Mouse (Mus musculus): Measurements from ENCODE around the gene Bbs9. TPM values are rescaled to one million over a fixed set of nuclear protein-coding genes. Genes with fewer than 3 reads are reported as not detected.
"Not testable (repeated sequence)": the region's sequence is repeated elsewhere in the genome, so short reads cannot be mapped to it uniquely, and the experiment has no call there.

Gene Bbs9
- polyA plus RNA-seq, 1 experiment from 2014 or later = 13.4 TPM

DNA sequence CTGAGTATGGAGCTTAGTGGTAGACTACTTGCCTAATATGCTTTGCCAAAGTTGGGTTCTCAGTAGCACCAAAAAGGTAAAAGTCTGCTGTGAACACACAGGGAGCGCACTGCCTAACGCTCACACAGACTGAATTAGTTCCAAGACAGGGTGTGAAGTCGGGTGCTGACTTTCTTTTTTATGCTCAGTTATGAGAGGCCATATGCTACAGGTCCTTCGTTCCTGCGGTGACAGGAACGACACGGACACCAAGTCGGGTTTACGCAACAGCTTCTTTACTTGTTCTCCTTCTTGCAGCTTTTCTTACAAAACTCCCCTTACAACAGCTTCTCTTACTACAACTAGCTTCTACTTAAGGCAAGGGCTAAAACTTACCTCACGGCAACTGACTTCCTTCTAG lies 32.4 kb upstream of the Bbs9 start:
- DNase-seq (ENCODE audit: low spot score) = no peak
- no peaks in the 10 kb centered on the region for H3K27me3 ChIP-seq (replicated peaks; ENCODE audit: control insufficient read depth, insufficient read depth, low read length)
- H3K9me3 ChIP-seq (ENCODE audit: control insufficient read depth, low read length) = no peaks in the 10 kb centered on the region
- no peak for ATAC-seq (ENCODE audit: low read depth)
- H3K36me3 ChIP-seq (ENCODE audit: control insufficient read depth, insufficient read depth, low read length) = peaks cover 20% of the 10 kb centered on the region
- H3K27ac ChIP-seq (replicated peaks; ENCODE audit: low read depth, low read length) = no peak overlapping the region
- no peaks in the 10 kb centered on the region for H3K4me1 ChIP-seq (ENCODE audit: control insufficient read depth, insufficient read depth, low read length)
- 89% methylated on average over 10 of the region's 10 CpGs for WGBS
- H3K4me2 ChIP-seq (ENCODE audit: low read depth, low read length) = no peak overlapping the region
- H3K9ac ChIP-seq (ENCODE audit: low read depth, low read length) = no peak overlapping the region
- H3K4me3 ChIP-seq (ENCODE audit: low read depth, low read length) = no peak overlapping the region

DNA sequence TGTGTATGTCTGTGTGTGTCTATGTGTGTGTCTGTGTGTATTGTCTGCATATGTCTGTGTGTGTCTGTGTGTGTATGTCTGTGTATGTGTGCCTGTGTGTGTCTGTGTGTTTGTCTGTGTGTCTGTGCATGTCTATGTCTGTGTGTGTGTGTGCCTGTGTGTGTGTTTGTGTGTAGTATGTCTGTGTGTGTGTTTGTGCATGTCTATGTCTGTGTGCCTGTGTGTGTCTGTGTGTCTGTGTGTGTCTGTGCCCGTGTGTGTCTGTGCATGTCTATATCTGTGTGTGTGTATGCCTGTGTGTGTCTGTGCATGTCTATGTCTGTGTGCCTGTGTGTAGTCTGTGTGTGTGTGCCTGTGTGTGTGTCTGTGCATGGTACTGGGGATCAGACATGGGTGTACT lies 30.4 kb upstream of the Bbs9 start:
- H3K27ac ChIP-seq (replicated peaks; ENCODE audit: low read depth, low read length) = no peak overlapping the region
- no peaks in the 10 kb centered on the region for H3K9me3 ChIP-seq (ENCODE audit: control insufficient read depth, low read length)
- H3K4me2 ChIP-seq (ENCODE audit: low read depth, low read length) = no peak overlapping the region
- 56% methylated on average over 1 of the region's 1 CpGs for WGBS
- peaks cover 39% of the 10 kb centered on the region for H3K36me3 ChIP-seq (ENCODE audit: control insufficient read depth, insufficient read depth, low read length)
- no peaks in the 10 kb centered on the region for H3K27me3 ChIP-seq (replicated peaks; ENCODE audit: control insufficient read depth, insufficient read depth, low read length)
- no peak overlapping the region for H3K4me3 ChIP-seq (ENCODE audit: low read depth, low read length)
- no peak overlapping the region for H3K9ac ChIP-seq (ENCODE audit: low read depth, low read length)
- DNase-seq (ENCODE audit: low spot score) (no peak), ATAC-seq (ENCODE audit: low read depth) (no peak)
- no peaks in the 10 kb centered on the region for H3K4me1 ChIP-seq (ENCODE audit: control insufficient read depth, insufficient read depth, low read length)

DNA sequence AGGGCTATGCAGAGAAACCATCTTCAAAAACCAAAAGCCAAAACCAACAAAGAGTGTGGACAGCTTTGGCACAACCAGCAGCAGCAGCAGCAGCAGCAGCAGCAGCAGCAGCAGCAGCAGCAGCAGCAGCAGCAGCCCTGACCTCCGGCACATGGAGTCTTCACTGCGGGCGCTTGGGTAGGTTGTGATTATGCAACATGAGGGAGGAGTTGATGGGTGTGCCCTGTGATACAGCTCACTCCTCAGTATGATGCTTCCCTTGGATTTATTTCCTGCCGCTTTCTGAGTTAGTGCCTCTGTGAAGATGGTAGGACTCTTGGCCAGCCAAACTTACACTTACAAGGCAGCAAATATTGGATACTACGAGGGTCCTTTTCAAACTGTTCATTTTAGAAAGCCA lies 28.3 kb upstream of the Bbs9 start:
- WGBS = 96% methylated on average over 5 of the region's 5 CpGs
- no peaks in the 10 kb centered on the region for H3K4me1 ChIP-seq (ENCODE audit: control insufficient read depth, insufficient read depth, low read length)
- no peak overlapping the region for H3K27ac ChIP-seq (replicated peaks; ENCODE audit: low read depth, low read length)
- ATAC-seq (ENCODE audit: low read depth) = no peak
- no peak overlapping the region for H3K4me3 ChIP-seq (ENCODE audit: low read depth, low read length)
- H3K27me3 ChIP-seq (replicated peaks; ENCODE audit: control insufficient read depth, insufficient read depth, low read length) = no peaks in the 10 kb centered on the region
- DNase-seq (ENCODE audit: low spot score) = no peak
- H3K36me3 ChIP-seq (ENCODE audit: control insufficient read depth, insufficient read depth, low read length) = peaks cover 54% of the 10 kb centered on the region
- H3K9ac ChIP-seq (ENCODE audit: low read depth, low read length) = no peak overlapping the region
- no peaks in the 10 kb centered on the region for H3K9me3 ChIP-seq (ENCODE audit: control insufficient read depth, low read length)
- no peak overlapping the region for H3K4me2 ChIP-seq (ENCODE audit: low read depth, low read length)

DNA sequence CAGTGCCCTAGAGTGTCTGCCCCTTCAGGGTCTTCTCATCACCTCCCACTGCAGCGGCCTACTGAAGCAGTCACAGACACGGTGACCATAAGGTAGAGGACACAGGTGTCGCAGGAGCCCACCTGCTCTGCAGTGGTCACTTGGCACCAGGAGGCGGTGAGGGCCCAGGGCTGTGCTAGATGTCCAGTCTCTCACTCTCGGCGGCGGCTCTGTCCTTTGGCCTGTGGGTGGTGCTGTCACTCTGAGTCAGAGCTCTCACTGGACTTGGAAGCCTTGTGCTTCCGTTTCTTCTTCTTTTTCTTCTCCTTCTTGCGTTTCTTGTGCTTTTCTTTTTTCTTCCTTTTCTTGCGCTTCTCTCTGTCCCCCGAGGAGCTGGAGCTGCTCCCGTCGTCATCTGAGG lies 27.1 kb upstream of the Bbs9 start:
- ATAC-seq (ENCODE audit: low read depth) = no peak
- H3K9ac ChIP-seq (ENCODE audit: low read depth, low read length) = no peak overlapping the region
- no peaks in the 10 kb centered on the region for H3K27me3 ChIP-seq (replicated peaks; ENCODE audit: control insufficient read depth, insufficient read depth, low read length)
- H3K27ac ChIP-seq (replicated peaks; ENCODE audit: low read depth, low read length) = no peak overlapping the region
- no peaks in the 10 kb centered on the region for H3K4me1 ChIP-seq (ENCODE audit: control insufficient read depth, insufficient read depth, low read length)
- no peaks in the 10 kb centered on the region for H3K9me3 ChIP-seq (ENCODE audit: control insufficient read depth, low read length)
- WGBS = 88% methylated on average over 13 of the region's 13 CpGs
- H3K4me3 ChIP-seq (ENCODE audit: low read depth, low read length) = no peak overlapping the region
- no peak overlapping the region for H3K4me2 ChIP-seq (ENCODE audit: low read depth, low read length)
- peaks cover 66% of the 10 kb centered on the region for H3K36me3 ChIP-seq (ENCODE audit: control insufficient read depth, insufficient read depth, low read length)
- no peak for DNase-seq (ENCODE audit: low spot score)

DNA sequence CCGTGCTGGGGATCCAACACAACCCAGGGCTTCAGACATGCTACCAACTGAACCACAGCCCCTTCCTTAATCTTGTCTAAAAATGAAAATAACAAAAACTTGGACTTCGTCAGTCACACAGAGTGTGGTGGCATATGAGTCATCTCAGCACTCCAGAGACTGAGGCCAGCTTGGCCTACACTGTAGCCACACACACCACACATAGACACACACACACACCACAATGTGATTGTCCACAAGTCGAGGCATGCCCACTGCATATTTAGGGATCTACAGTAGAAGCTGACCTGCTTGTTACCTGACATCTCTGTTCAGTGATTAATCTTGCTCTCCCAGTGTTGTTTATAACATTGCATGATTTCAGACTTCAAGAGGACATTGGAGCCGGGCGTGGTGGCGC lies 26.3 kb upstream of the Bbs9 start:
- DNase-seq (ENCODE audit: low spot score) = no peak
- ATAC-seq (ENCODE audit: low read depth) = no peak
- H3K4me2 ChIP-seq (ENCODE audit: low read depth, low read length) = no peak overlapping the region
- H3K4me3 ChIP-seq (ENCODE audit: low read depth, low read length) = no peak overlapping the region
- H3K27me3 ChIP-seq (replicated peaks; ENCODE audit: control insufficient read depth, insufficient read depth, low read length) = no peaks in the 10 kb centered on the region
- no peak overlapping the region for H3K9ac ChIP-seq (ENCODE audit: low read depth, low read length)
- no peaks in the 10 kb centered on the region for H3K4me1 ChIP-seq (ENCODE audit: control insufficient read depth, insufficient read depth, low read length)
- H3K36me3 ChIP-seq (ENCODE audit: control insufficient read depth, insufficient read depth, low read length) = peaks cover 72% of the 10 kb centered on the region
- WGBS = 90% methylated on average over 6 of the region's 6 CpGs
- no peaks in the 10 kb centered on the region for H3K9me3 ChIP-seq (ENCODE audit: control insufficient read depth, low read length)
- no peak overlapping the region for H3K27ac ChIP-seq (replicated peaks; ENCODE audit: low read depth, low read length)

DNA sequence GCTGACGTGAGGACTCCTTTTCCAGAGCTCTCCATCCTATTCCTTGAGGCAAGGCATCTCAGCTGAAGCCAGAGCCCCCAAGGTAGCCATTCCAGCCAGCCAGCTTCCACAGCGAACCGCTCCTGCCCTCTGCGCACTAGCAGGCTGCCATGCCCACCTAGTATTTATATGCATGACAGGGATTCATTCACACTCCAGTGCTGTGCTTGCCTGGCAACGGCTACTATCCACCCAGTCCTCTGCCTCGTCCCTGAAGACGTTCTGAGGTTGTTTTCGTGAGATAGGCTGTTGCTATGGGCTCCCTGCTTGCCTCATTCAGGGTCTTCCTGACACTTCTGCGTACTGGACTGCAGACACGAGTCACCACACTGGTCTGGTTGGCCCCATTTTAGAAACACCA lies 22.8 kb upstream of the Bbs9 start:
- no peak overlapping the region for H3K4me3 ChIP-seq (ENCODE audit: low read depth, low read length)
- no peak overlapping the region for H3K27ac ChIP-seq (replicated peaks; ENCODE audit: low read depth, low read length)
- DNase-seq (ENCODE audit: low spot score) (no peak), ATAC-seq (ENCODE audit: low read depth) (no peak)
- H3K4me2 ChIP-seq (ENCODE audit: low read depth, low read length) = no peak overlapping the region
- WGBS = 83% methylated on average over 9 of the region's 10 CpGs
- no peaks in the 10 kb centered on the region for H3K27me3 ChIP-seq (replicated peaks; ENCODE audit: control insufficient read depth, insufficient read depth, low read length)
- no peaks in the 10 kb centered on the region for H3K9me3 ChIP-seq (ENCODE audit: control insufficient read depth, low read length)
- peaks cover 95% of the 10 kb centered on the region for H3K36me3 ChIP-seq (ENCODE audit: control insufficient read depth, insufficient read depth, low read length)
- no peaks in the 10 kb centered on the region for H3K4me1 ChIP-seq (ENCODE audit: control insufficient read depth, insufficient read depth, low read length)
- H3K9ac ChIP-seq (ENCODE audit: low read depth, low read length) = no peak overlapping the region

DNA sequence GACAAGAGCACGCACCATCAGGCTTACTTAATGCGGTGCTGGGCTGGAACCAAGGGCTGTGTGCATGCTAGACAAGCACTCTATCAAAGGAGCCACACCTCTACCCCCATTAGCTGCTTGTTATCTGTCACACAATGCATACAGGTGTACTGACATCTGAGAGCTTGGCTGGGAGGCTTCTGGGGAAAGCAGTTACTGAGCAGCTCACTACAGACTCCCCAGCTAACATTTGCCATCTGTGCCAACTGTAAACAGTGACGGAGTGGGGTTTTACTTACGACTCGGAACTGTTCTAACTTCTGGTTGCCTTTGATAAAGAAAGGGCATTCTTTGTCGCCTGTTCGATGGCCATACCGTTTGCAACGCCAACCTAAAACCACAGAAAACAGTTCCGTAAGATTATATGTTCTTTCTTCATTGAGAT lies 22.0 kb upstream of the Bbs9 start:
- Histone ChIP-seq H3K4me3 (ENCODE audit: low read depth, low read length) (no peak overlapping the region), H3K27me3 (replicated peaks; ENCODE audit: control insufficient read depth, insufficient read depth, low read length) (no peaks in the 10 kb centered on the region), H3K27ac (replicated peaks; ENCODE audit: low read depth, low read length) (no peak overlapping the region), H3K36me3 (ENCODE audit: control insufficient read depth, insufficient read depth, low read length) (peaks cover 92% of the 10 kb centered on the region), H3K4me2 (ENCODE audit: low read depth, low read length) (no peak overlapping the region), H3K9ac (ENCODE audit: low read depth, low read length) (no peak overlapping the region), H3K9me3 (ENCODE audit: control insufficient read depth, low read length) (no peaks in the 10 kb centered on the region), H3K4me1 (ENCODE audit: control insufficient read depth, insufficient read depth, low read length) (no peaks in the 10 kb centered on the region)
- 91% methylated on average over 10 of the region's 10 CpGs for WGBS
- ATAC-seq (ENCODE audit: low read depth) (peak; percentile 79; the same call in 1 of the 2 replicates), DNase-seq (ENCODE audit: low spot score) (peak; percentile 20)

DNA sequence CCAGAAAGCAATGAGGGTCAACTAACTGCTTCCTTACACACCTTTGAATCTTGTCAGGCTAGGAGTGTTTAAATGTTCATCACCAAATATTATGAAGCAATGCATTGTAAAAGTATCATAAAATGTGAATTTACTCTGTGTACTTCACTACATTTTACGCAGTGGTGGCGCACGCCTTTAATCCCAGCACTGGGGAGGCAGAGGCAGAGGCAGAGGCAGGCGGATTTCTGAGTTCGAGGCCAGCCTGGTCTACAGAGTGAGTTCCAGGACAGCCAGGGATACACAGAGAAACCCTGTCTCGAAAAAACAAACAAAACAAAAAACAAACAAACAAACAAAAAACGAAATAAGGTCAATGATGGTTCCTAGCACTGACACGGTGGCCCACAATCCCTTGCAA lies 21.5 kb upstream of the Bbs9 start, which contains the start of gene Gm17545:
Gene Gm17545 (plus strand): TSS at position 301 of the 400 bp plus-strand sequence.
- not testable (repeated sequence) for DNase-seq (ENCODE audit: low spot score); H3K27ac ChIP-seq (replicated peaks; ENCODE audit: low read depth, low read length); H3K27me3 ChIP-seq (replicated peaks; ENCODE audit: control insufficient read depth, insufficient read depth, low read length); H3K4me2 ChIP-seq (ENCODE audit: low read depth, low read length); H3K4me3 ChIP-seq (ENCODE audit: low read depth, low read length); H3K4me1 ChIP-seq (ENCODE audit: control insufficient read depth, insufficient read depth, low read length); ATAC-seq (ENCODE audit: low read depth); H3K9me3 ChIP-seq (ENCODE audit: control insufficient read depth, low read length); H3K9ac ChIP-seq (ENCODE audit: low read depth, low read length)
- H3K36me3 ChIP-seq (ENCODE audit: control insufficient read depth, insufficient read depth, low read length) = peaks cover 87% of the 10 kb centered on the region
- whole genome bisulfite sequencing = 93% methylated on average over 8 of the region's 8 CpGs

DNA sequence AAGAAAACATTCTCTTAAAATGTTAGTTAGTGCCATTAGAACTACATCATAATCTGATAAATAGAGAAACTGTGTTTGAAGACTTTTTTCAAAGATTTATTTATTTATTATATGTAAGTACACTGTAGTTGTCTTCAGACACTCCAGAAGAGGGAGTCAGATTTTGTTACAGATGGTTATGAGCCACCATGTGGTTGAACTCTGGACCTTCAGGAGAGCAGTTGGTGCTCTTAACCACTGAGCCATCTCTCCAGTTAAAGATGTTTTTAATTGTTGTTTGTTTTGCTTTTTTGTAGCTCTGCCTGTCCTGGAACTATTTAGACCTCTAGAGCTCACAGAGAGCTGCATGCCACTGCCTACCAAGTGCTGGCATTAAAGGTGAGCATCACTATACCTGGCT lies 20.5 kb upstream of the Bbs9 start:
- no peak overlapping the region for H3K27ac ChIP-seq (replicated peaks; ENCODE audit: low read depth, low read length)
- DNase-seq (ENCODE audit: low spot score) = no peak
- H3K36me3 ChIP-seq (ENCODE audit: control insufficient read depth, insufficient read depth, low read length) = peaks cover 77% of the 10 kb centered on the region
- H3K9me3 ChIP-seq (ENCODE audit: control insufficient read depth, low read length) = no peaks in the 10 kb centered on the region
- no peak for ATAC-seq (ENCODE audit: low read depth)
- no peaks in the 10 kb centered on the region for H3K4me1 ChIP-seq (ENCODE audit: control insufficient read depth, insufficient read depth, low read length)
- no peak overlapping the region for H3K4me2 ChIP-seq (ENCODE audit: low read depth, low read length)
- no peak overlapping the region for H3K4me3 ChIP-seq (ENCODE audit: low read depth, low read length)
- no peaks in the 10 kb centered on the region for H3K27me3 ChIP-seq (replicated peaks; ENCODE audit: control insufficient read depth, insufficient read depth, low read length)
- no peak overlapping the region for H3K9ac ChIP-seq (ENCODE audit: low read depth, low read length)
